10 mouse cellular contexts compared by ENCODE assay signal in genomic region chr14:94860191-94860590, GRCm38 (mm10).
"Had no signal": no experiment of that assay in that cellular context is flagged by ENCODE, and none has a peak within 500 bp of the region (broad histone marks: within the 10 kb centered on the region; RNA-seq: fewer than 3 reads in every experiment).

No protein-coding gene starts in this region.

- DNase-seq: kidney, postnatal 36 days; liver; liver, embryonic 13.5 days; liver, postnatal 0 days; lung, postnatal 14 days; retina, postnatal 1 day; right cerebral cortex, postnatal 4 days; spleen, adult 18-20 months; thymus, adult 18-20 months; thymus, postnatal 14 days had no signal
